Mouse (Mus musculus): ENCODE data around the gene Nkain4. TPM values are rescaled to one million over a fixed set of nuclear protein-coding genes. Genes with fewer than 3 reads are reported as not detected.

Gene Nkain4
- total and polyA plus RNA-seq, 3 experiments, result not detected

DNA sequence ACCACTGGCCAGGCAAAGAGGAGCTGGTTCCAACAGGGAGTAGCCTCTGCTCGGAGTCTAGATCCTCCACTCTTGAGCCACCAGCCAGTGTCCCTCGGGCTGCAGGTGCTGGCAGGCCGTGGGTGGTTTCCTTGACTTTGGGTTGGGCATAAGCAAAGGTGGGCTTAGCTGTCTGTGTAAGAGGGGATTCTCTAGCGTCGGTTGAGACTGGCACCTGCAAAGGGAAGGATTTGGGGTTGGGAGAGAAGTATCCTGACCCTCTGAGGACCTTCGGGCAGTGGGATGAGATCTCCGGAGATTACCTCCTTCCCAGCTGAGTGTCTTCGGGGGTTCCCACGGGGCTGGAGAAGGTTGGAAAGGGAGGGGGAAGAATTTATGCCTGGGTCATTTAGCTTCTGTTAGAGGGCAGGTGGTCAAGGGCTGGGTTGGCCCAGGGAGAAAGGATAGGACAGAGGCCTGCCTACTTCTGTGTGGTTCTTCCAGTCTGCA is 62.6 kb downstream of the Nkain4 start:
- Histone ChIP-seq H3K27me3 (replicated peaks) (peaks cover 40% of the 10 kb centered on the region), H3K79me2 (replicated peaks; ENCODE audit: control insufficient read depth, extremely low read depth, insufficient read depth, poor library complexity, severe bottlenecking) (no peaks in the 10 kb centered on the region), H3K36me3 (replicated peaks in 1 of 2; ENCODE audit: control insufficient read depth in 1 of 2, insufficient read depth in 1 of 2, low read length in 1 of 2) (no peaks in the 10 kb centered on the region), H3K9me3 (replicated peaks; ENCODE audit: low read length) (peaks cover 43% of the 10 kb centered on the region), H3K9ac (ENCODE audit: insufficient read depth, low read depth) (no peak overlapping the region), H3K4me3 (replicated peaks in 1 of 3; ENCODE audit: low read depth in 2 of 3, low read length in 2 of 3, poor library complexity in 1 of 3) (no peak overlapping the region), H3K4me1 (ENCODE audit: control insufficient read depth in 1 of 2, insufficient read depth in 2 of 2) (no peaks in the 10 kb centered on the region), H3K27ac (ENCODE audit: insufficient read depth, low read depth) (no peak overlapping the region), H3K4me2 (ENCODE audit: insufficient read depth, low read depth, poor library complexity, severe bottlenecking) (no peak overlapping the region)
- in situ Hi-C loops (cut with MboI; ENCODE audit: low pct_ligation_motif_present, low pct_unique_long_range_greater_than_20kb, low sequenced_read_pairs), result no loop called here
- DNase-seq (ENCODE audit: extremely low read depth), result no peak
- TF ChIP-seq USF1 (IDR thresholded peaks at IDR 0.05; ENCODE audit: low read depth, low read length) (no peak), MEF2A (IDR thresholded peaks at IDR 0.05; ENCODE audit: borderline replicate concordance, low read depth, low read length) (no peak), CTCF (conservative IDR thresholded peaks at IDR 0.05 in 1 of 2, IDR thresholded peaks at IDR 0.05 in 1 of 2; ENCODE audit: low read depth in 2 of 2, low read length in 2 of 2) (no peak), KAT2A (IDR thresholded peaks at IDR 0.05; ENCODE audit: insufficient replicate concordance, low read length) (no peak), GABPA (IDR thresholded peaks at IDR 0.05; ENCODE audit: insufficient replicate concordance, low read depth, low read length) (no peak), EP300 (IDR thresholded peaks at IDR 0.05; ENCODE audit: low read length) (no peak), ZKSCAN1 (IDR thresholded peaks at IDR 0.05; ENCODE audit: borderline replicate concordance, low read depth, low read length) (no peak)
- dilution Hi-C loops (cut with MboI; ENCODE audit: extremely low pct_ligation_motif_present, extremely low pct_unique_long_range_greater_than_20kb, low sequenced_read_pairs), result no loop called here

DNA sequence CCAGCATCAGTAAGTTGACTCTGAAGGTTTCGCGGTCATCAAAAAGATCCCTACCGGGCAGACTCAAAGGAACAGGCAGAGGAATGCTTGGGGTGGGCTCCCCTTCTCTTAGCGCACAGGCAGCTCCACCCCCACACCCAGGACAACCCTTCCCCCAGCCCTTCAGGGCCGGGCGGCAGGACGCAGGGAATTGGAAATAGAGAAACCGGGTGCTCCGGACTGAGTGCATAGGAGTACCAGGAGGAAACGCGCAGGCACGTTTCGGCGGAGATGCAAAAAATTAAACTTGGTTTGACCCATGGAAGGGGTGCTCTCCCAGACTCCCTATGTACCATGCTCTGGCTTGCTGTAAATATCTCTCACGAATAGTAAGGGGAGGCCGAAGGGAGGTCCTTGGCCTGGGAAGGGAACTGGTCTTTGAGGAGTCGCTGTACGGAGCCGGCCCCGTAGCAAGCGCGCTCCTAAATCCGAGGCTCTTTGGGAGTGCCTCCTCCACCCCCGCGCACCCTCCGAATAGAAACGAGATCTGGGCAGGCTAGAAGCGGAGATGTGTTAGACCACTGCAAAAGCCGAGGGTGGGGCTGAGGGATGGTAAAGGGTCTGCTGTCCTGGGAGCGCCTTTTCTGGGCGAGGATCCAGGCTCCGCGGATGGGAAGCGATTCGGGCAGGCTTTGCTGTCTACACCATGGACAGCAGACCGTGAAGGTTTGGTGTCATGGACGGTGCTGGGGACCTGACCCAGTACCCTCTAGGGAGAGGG is 63.2 kb downstream of the Nkain4 start:
- Histone ChIP-seq H3K4me2 (ENCODE audit: insufficient read depth, low read depth, poor library complexity, severe bottlenecking) (no peak overlapping the region), H3K36me3 (replicated peaks in 1 of 2; ENCODE audit: control insufficient read depth in 1 of 2, insufficient read depth in 1 of 2, low read length in 1 of 2) (no peaks in the 10 kb centered on the region), H3K9ac (ENCODE audit: insufficient read depth, low read depth) (no peak overlapping the region), H3K4me3 (replicated peaks in 1 of 3; ENCODE audit: low read depth in 2 of 3, low read length in 2 of 3, poor library complexity in 1 of 3) (no peak overlapping the region), H3K79me2 (replicated peaks; ENCODE audit: control insufficient read depth, extremely low read depth, insufficient read depth, poor library complexity, severe bottlenecking) (no peaks in the 10 kb centered on the region), H3K9me3 (replicated peaks; ENCODE audit: low read length) (peaks cover 43% of the 10 kb centered on the region), H3K27me3 (replicated peaks) (peaks cover 40% of the 10 kb centered on the region), H3K27ac (ENCODE audit: insufficient read depth, low read depth) (no peak overlapping the region), H3K4me1 (ENCODE audit: control insufficient read depth in 1 of 2, insufficient read depth in 2 of 2) (no peaks in the 10 kb centered on the region)
- dilution Hi-C loops (cut with MboI; ENCODE audit: extremely low pct_ligation_motif_present, extremely low pct_unique_long_range_greater_than_20kb, low sequenced_read_pairs) (no loop called here), in situ Hi-C loops (cut with MboI; ENCODE audit: low pct_ligation_motif_present, low pct_unique_long_range_greater_than_20kb, low sequenced_read_pairs) (no loop called here)
- DNase-seq (ENCODE audit: extremely low read depth), result no peak
- TF ChIP-seq ETS1 (conservative IDR thresholded peaks at IDR 0.05; ENCODE audit: low read depth, low read length), result no peak
- TF ChIP-seq CTCF (conservative IDR thresholded peaks at IDR 0.05 in 1 of 2, IDR thresholded peaks at IDR 0.05 in 1 of 2; ENCODE audit: low read depth in 2 of 2, low read length in 2 of 2), result no peak
- no peak for TF ChIP-seq MAZ (IDR thresholded peaks at IDR 0.05; ENCODE audit: low read depth, low read length)
- TF ChIP-seq MEF2A (IDR thresholded peaks at IDR 0.05; ENCODE audit: borderline replicate concordance, low read depth, low read length), result no peak

GRCm38 (mm10) chr2:180890422-180891074 is 64.0 kb downstream of the Nkain4 start:
- H3K79me2 ChIP-seq (replicated peaks; ENCODE audit: control insufficient read depth, extremely low read depth, insufficient read depth, poor library complexity, severe bottlenecking), result no peaks in the 10 kb centered on the region
- H3K4me2 ChIP-seq (ENCODE audit: insufficient read depth, low read depth, poor library complexity, severe bottlenecking), result no peak overlapping the region
- H3K4me3 ChIP-seq (replicated peaks in 1 of 3; ENCODE audit: low read depth in 2 of 3, low read length in 2 of 3, poor library complexity in 1 of 3), result no peak overlapping the region
- no peak for DNase-seq (ENCODE audit: extremely low read depth)
- no peaks in the 10 kb centered on the region for H3K36me3 ChIP-seq (replicated peaks in 1 of 2; ENCODE audit: control insufficient read depth in 1 of 2, insufficient read depth in 1 of 2, low read length in 1 of 2)
- H3K9ac ChIP-seq (ENCODE audit: insufficient read depth, low read depth), result no peak overlapping the region
- H3K4me1 ChIP-seq (ENCODE audit: control insufficient read depth in 1 of 2, insufficient read depth in 2 of 2), result no peaks in the 10 kb centered on the region
- dilution Hi-C loops (cut with MboI; ENCODE audit: extremely low pct_ligation_motif_present, extremely low pct_unique_long_range_greater_than_20kb, low sequenced_read_pairs), result no loop called here
- in situ Hi-C loops (cut with MboI; ENCODE audit: low pct_ligation_motif_present, low pct_unique_long_range_greater_than_20kb, low sequenced_read_pairs), result no loop called here
- H3K27ac ChIP-seq (ENCODE audit: insufficient read depth, low read depth), result no peak overlapping the region
- H3K9me3 ChIP-seq (replicated peaks; ENCODE audit: low read length), result peaks cover 43% of the 10 kb centered on the region
- peaks cover 40% of the 10 kb centered on the region for H3K27me3 ChIP-seq (replicated peaks)
- no peak for TF ChIP-seq ZKSCAN1 (IDR thresholded peaks at IDR 0.05; ENCODE audit: borderline replicate concordance, low read depth, low read length)
- TF ChIP-seq TBP (conservative IDR thresholded peaks at IDR 0.05; ENCODE audit: low read depth, low read length), result no peak
- TF ChIP-seq POLR2AphosphoS2 (IDR thresholded peaks at IDR 0.05; ENCODE audit: low read depth, low read length), result no peak
- TF ChIP-seq RCOR1 (conservative IDR thresholded peaks at IDR 0.05; ENCODE audit: low read depth, low read length), result no peak
- TF ChIP-seq HCFC1 (IDR thresholded peaks at IDR 0.05; ENCODE audit: low read depth, low read length), result no peak
- no peak for TF ChIP-seq KAT2A (IDR thresholded peaks at IDR 0.05; ENCODE audit: insufficient replicate concordance, low read length)
- TF ChIP-seq MYC (IDR thresholded peaks at IDR 0.05; ENCODE audit: low read depth, low read length), result no peak
- TF ChIP-seq MEF2A (IDR thresholded peaks at IDR 0.05; ENCODE audit: borderline replicate concordance, low read depth, low read length), result no peak
- TF ChIP-seq UBTF (IDR thresholded peaks at IDR 0.05; ENCODE audit: low read depth, low read length), result no peak
- no peak for TF ChIP-seq MAX (IDR thresholded peaks at IDR 0.05; ENCODE audit: low read length)
- no peak for TF ChIP-seq RAD21 (IDR thresholded peaks at IDR 0.05; ENCODE audit: low read depth, low read length)
- no peak for TF ChIP-seq SMC3 (IDR thresholded peaks at IDR 0.05; ENCODE audit: low read depth, low read length)
- no peak for TF ChIP-seq E2F4 (IDR thresholded peaks at IDR 0.05; ENCODE audit: insufficient replicate concordance, low read depth, low read length)
- no peak for TF ChIP-seq MXI1 (IDR thresholded peaks at IDR 0.05; ENCODE audit: low read depth, low read length)
- no peak for TF ChIP-seq EP300 (IDR thresholded peaks at IDR 0.05; ENCODE audit: low read length)
- TF ChIP-seq CTCF (conservative IDR thresholded peaks at IDR 0.05 in 1 of 2, IDR thresholded peaks at IDR 0.05 in 1 of 2; ENCODE audit: low read depth in 2 of 2, low read length in 2 of 2), result no peak
- no peak for TF ChIP-seq USF2 (conservative IDR thresholded peaks at IDR 0.05; ENCODE audit: low read depth, low read length)

All from CH12.LX (cell line).